Mouse (Mus musculus) G1E (cell line): ENCODE data around the gene Nfe2l1.

Experiments used
- CTCF ChIP-seq: IDR thresholded peaks from 2 replicates; pipeline ENCODE4 v1.5.1; 2012; ENCODE audit warnings: low read depth, low read length, inconsistent platforms, mixed read lengths
- GATA1 ChIP-seq: IDR thresholded peaks from 2 replicates; pipeline ENCODE4 v1.6.1; 2012; ENCODE audit warnings: borderline replicate concordance, low read length, inconsistent platforms, mixed read lengths
- GATA2 ChIP-seq: IDR thresholded peaks from 2 replicates; pipeline ENCODE4 v1.6.1; 2012; ENCODE audit warnings: low read depth, low read length, inconsistent platforms, borderline replicate concordance
- TAL1 ChIP-seq: conservative IDR thresholded peaks from 2 replicates; pipeline ENCODE4 v1.6.1; 2012; ENCODE audit warnings: low read depth, low read length, inconsistent platforms, mixed read lengths

DNA sequence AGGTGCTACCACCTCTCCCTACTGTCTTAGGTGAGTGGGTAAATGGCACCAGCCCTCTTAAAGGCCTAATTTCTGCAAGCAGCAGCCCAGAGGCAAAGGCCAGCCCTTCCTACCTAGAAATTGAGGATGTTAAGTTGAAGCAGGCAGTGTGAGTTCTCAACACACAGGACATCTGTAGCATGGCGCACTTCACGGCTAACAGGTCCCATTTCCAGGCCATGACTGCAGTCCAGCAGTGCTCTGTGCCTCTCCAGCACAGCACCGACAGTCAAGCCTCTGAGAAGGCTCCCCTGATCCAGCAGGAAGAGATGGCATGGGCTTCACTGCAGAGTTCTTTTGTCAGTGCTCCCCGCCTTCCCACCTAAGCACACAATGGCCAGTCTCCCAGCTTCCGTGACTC is 12.8 kb downstream of the Nfe2l1 start:
- no peak for TF ChIP-seq TAL1
- TF ChIP-seq CTCF, result no peak
- TF ChIP-seq GATA1, result no peak
- no peak for TF ChIP-seq GATA2
